Mouse (Mus musculus) myocyte (in vitro differentiated cells): ENCODE results near the gene Pptc7. TPM values are rescaled to one million over a fixed set of nuclear protein-coding genes. Genes with fewer than 3 reads are reported as not detected.
"Not testable (repeated sequence)": the region's sequence is repeated elsewhere in the genome, so short reads cannot be mapped to it uniquely, and the experiment has no call there.

Experiments
- H3K27me3 ChIP-seq: one replicate; pipeline ENCODE4 v1.6.1; 2011; ENCODE audit not compliant: control insufficient read depth, insufficient read depth, insufficient read length
- H3K36me3 ChIP-seq: one replicate; pipeline ENCODE4 v1.6.1; 2011; ENCODE audit not compliant: control insufficient read depth, insufficient read depth
- H3K4me2 ChIP-seq: one replicate; pipeline ENCODE4 v1.6.1; 2011; ENCODE audit warnings: low read depth, control low read depth
- H3K4me3 ChIP-seq: one replicate; pipeline ENCODE4 v1.5.1; 2011; ENCODE audit warnings: mild to moderate bottlenecking, control low read depth, moderate library complexity
- H3K79me2 ChIP-seq: one replicate; pipeline ENCODE4 v1.6.1; 2011; ENCODE audit not compliant: control insufficient read depth, insufficient read depth
- H3ac ChIP-seq: one replicate; pipeline ENCODE4 v1.6.1; 2011; ENCODE audit not compliant: control insufficient read depth, insufficient read length
- CEBPB ChIP-seq: IDR thresholded peaks from 2 replicates; pipeline ENCODE4 v1.6.1; 2011; ENCODE audit warnings: mild to moderate bottlenecking, moderate library complexity; ENCODE audit not compliant: poor library complexity, insufficient read depth, severe bottlenecking
- E2F4 ChIP-seq: IDR thresholded peaks from one replicate; pipeline ENCODE4 v1.6.1; 2011; ENCODE audit warnings: mild to moderate bottlenecking, control low read depth, moderate library complexity; ENCODE audit not compliant: insufficient read depth
- MAX ChIP-seq: IDR thresholded peaks from one replicate; pipeline ENCODE4 v1.6.1; 2011; ENCODE audit warnings: low read depth, mild to moderate bottlenecking, control low read depth
- MYOD1 ChIP-seq, 3 experiments: IDR thresholded peaks; one replicate each; pipeline ENCODE4 v1.6.1; 2011; ENCODE audit warnings: control low read depth in 2 of 3, low read depth in 2 of 3, mild to moderate bottlenecking in 2 of 3, moderate library complexity in 1 of 3; ENCODE audit not compliant: insufficient read length in 2 of 3, control insufficient read depth in 1 of 3
- MYOG ChIP-seq, 3 experiments: IDR thresholded peaks; one replicate each; pipeline ENCODE4 v1.6.1; 2011; ENCODE audit warnings: control low read depth in 2 of 3, low read depth in 2 of 3, mild to moderate bottlenecking in 2 of 3; ENCODE audit not compliant: insufficient read length in 2 of 3, control insufficient read depth in 1 of 3, insufficient read depth in 1 of 3
- POLR2A ChIP-seq: IDR thresholded peaks from one replicate; pipeline ENCODE4 v1.6.1; 2011; ENCODE audit warnings: low read depth, mild to moderate bottlenecking, control low read depth, moderate library complexity; ENCODE audit not compliant: insufficient read length
- POLR2AphosphoS2 ChIP-seq: IDR thresholded peaks from one replicate; pipeline ENCODE4 v1.6.1; 2011; ENCODE audit warnings: low read depth, control low read depth; ENCODE audit not compliant: insufficient read length
- REST ChIP-seq: IDR thresholded peaks from one replicate; pipeline ENCODE4 v1.6.1; 2011; ENCODE audit warnings: mild to moderate bottlenecking, control low read depth, moderate library complexity; ENCODE audit not compliant: insufficient read depth, insufficient read length
- SRF ChIP-seq: IDR thresholded peaks from one replicate; pipeline ENCODE4 v1.6.1; 2011; ENCODE audit warnings: low read depth; ENCODE audit not compliant: control insufficient read depth, insufficient read length
- TCF12 ChIP-seq: IDR thresholded peaks from one replicate; pipeline ENCODE4 v1.6.1; 2011; ENCODE audit warnings: mild to moderate bottlenecking, control low read depth; ENCODE audit not compliant: poor library complexity, insufficient read depth, severe bottlenecking
- TCF3 ChIP-seq: IDR thresholded peaks from one replicate; pipeline ENCODE4 v1.6.1; 2011; ENCODE audit warnings: low read depth, control low read depth; ENCODE audit not compliant: insufficient read length
- USF1 ChIP-seq: IDR thresholded peaks from one replicate; pipeline ENCODE4 v1.6.1; 2011; ENCODE audit warnings: low read depth, mild to moderate bottlenecking, control low read depth, moderate library complexity
- polyA plus RNA-seq: library from polyadenylated mRNA; unstranded; fragments of >200 nt; fragmentation: generic; extraction: Trizol; gene quantifications from one replicate; pipeline ENCODE4 v1.2.1, GENCODE M21; 2012; ENCODE audit warnings: missing spikeins

The Pptc7 gene
- polyA plus RNA-seq, 1 experiment = 6.2 TPM

DNA sequence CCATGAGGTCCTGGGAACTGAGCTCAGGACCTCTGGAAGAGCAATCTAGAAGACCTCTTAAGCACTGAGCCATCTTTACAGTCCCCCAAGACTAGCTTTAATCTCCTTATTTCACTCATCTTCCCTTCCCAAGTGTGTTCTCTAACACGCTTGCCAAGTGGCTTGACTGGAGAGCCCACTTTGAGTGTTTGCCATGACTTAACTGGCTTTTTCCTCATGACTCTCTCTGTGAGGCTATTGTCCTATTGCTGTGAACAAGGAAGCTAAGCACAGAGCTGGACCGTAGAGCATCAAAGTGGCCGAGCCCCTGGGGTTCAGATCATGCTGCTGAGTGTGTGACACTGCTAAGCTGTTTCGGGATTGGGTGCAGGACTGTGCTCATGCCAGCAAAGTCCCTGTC is 28.2 kb downstream of the Pptc7 start:
- Histone ChIP-seq H3K27me3 (no peaks in the 10 kb centered on the region), H3ac (no peak overlapping the region), H3K4me2 (no peak overlapping the region), H3K79me2 (no peaks in the 10 kb centered on the region), H3K4me3 (no peak overlapping the region), H3K36me3 (no peaks in the 10 kb centered on the region)
- TF ChIP-seq TCF3 (no peak), MYOD1 (IDR thresholded peaks at IDR 0.05; ENCODE audit: control insufficient read depth in 1 of 3, insufficient read length in 2 of 3, low read depth in 2 of 3) (no peak), POLR2A (no peak), POLR2AphosphoS2 (no peak), REST (no peak), MAX (no peak)

DNA sequence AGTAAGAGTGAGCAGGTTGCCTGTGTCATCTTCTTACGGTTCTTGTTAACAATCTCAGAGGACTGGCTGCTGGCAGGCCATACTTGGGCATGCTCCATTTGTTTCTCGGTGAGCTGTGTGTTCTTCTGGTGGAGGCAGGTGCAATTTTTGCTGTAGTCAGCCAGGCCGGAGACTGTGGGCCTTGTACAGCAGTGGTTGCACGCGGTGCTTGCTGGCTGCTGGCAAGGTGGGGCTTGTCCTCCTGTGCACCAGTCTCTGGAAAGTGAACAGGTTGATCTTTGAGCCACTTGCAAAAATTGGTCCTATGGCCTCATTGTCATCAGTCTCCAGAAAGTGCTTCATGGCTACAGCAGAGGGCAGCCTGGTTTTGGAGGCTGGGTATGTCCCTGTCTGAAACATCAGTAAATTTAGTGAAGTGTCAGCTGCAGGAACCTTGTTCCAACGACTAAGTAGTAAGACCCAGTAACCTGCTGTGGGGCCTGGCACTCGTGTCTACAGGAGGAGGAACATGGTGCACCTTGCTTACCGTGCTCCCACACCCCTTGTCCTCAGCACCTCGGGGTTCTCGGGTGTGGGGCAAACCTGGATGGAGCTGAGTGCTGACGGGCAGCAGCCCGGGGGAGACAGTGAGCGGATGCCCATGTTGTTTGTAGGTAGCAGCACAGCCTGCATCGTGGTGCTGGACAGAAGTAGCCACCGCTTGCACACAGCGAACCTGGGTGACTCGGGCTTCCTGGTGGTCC is 28.9 kb downstream of the Pptc7 start:
- H3K27me3 ChIP-seq = no peaks in the 10 kb centered on the region
- no peak overlapping the region for H3ac ChIP-seq
- H3K4me3 ChIP-seq = no peak overlapping the region
- no peaks in the 10 kb centered on the region for H3K79me2 ChIP-seq
- H3K4me2 ChIP-seq = no peak overlapping the region
- TF ChIP-seq MYOG (IDR thresholded peaks at IDR 0.05; ENCODE audit: control insufficient read depth in 1 of 3, insufficient read depth in 1 of 3, insufficient read length in 2 of 3, low read depth in 2 of 3) (no peak), POLR2AphosphoS2 (no peak), SRF (no peak), POLR2A (no peak), TCF3 (no peak), MAX (no peak), REST (no peak)
- no peaks in the 10 kb centered on the region for H3K36me3 ChIP-seq

DNA sequence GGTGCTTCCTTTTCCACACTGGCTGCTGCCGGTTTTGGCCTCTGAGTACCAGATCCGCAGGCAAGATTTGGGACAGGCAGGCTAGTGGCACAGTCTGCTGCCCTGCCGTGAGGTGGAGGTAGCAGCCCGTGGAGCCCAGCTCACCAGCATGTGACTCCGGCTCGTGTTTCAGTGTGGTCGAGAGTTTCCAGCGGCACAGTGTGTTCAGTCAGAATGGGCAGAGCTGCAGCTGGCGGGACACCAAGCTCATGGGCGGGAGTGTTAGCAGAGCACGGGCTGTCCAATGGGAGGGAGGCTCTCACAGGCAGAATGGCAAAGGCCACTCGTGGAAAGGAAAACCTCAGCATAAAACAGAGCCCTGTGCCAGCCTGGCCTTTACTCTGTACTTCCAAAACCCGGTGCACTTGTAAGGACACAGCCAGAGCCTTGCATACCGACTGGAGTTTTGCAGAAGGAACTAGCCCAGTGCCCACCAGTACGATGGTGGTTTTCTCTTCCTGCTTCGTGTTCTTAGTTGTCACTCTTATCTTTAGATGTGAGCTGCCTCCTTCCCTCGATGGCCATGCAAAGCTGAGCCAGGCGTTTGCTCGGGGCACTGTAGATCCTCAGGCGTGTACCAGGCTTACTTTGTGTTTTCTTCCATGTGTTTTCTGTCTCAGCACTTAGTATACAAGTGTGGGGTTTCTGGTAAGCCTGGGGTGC is 31.0 kb downstream of the Pptc7 start:
- no peaks in the 10 kb centered on the region for H3K79me2 ChIP-seq
- H3K27me3 ChIP-seq = no peaks in the 10 kb centered on the region
- TF ChIP-seq POLR2AphosphoS2 (no peak), POLR2A (no peak), MYOD1 (IDR thresholded peaks at IDR 0.05; ENCODE audit: control insufficient read depth in 1 of 3, insufficient read length in 2 of 3, low read depth in 2 of 3) (peak in 1 of 3 experiments; percentile 62), USF1 (peak; percentile 46), TCF12 (no peak), MAX (no peak), TCF3 (no peak), MYOG (IDR thresholded peaks at IDR 0.05; ENCODE audit: control insufficient read depth in 1 of 3, insufficient read depth in 1 of 3, insufficient read length in 2 of 3, low read depth in 2 of 3) (peak in 2 of 3 experiments; percentile 23 to 56), SRF (no peak), CEBPB (no peak), E2F4 (no peak), REST (no peak)
- no peak overlapping the region for H3ac ChIP-seq
- peak overlapping the region; percentile 43 for H3K4me2 ChIP-seq
- H3K36me3 ChIP-seq = no peaks in the 10 kb centered on the region
- H3K4me3 ChIP-seq = no peak overlapping the region

DNA sequence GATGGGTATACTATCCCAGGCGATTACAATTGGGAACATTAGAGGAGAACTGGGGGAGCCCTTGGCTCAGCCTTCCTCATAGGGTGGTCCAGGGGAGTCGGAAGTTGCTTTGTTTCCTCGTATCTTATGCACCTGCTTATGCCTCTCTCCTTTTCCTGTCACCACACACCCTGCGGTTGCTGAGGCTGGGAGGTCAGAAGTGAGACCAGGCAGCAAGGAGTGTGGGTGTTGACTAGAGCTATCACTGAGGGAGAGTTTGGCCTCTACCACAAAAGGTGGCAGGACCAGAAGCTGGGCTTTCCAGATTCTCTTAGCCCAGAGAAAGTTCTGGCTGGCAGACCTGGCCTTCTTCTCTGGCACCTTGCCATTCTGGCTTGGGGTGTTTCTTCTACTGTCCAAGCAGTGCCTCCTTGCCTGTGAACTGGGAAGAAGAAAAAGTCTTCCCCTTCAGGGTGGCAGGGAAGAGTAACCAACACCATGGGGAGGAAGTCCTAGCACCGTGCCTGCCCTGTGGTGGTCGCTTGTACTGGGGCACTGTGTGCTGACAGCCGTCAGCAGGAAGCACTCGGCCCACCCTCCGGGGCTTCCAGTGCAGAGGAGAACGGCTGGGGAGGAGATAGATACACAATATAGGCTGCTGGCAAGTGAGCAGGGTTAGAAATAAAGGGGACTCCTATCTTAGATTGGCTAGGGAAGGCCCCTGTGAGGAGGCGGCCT is 33.3 kb downstream of the Pptc7 start:
- H3K4me3 ChIP-seq = no peak overlapping the region
- no peak for TF ChIP-seq POLR2AphosphoS2
- TF ChIP-seq SRF = no peak
- no peak for TF ChIP-seq MYOD1 (IDR thresholded peaks at IDR 0.05; ENCODE audit: control insufficient read depth in 1 of 3, insufficient read length in 2 of 3, low read depth in 2 of 3)
- no peak for TF ChIP-seq TCF3
- no peak for TF ChIP-seq REST
- no peak for TF ChIP-seq USF1
- no peak for TF ChIP-seq MYOG (IDR thresholded peaks at IDR 0.05; ENCODE audit: control insufficient read depth in 1 of 3, insufficient read depth in 1 of 3, insufficient read length in 2 of 3, low read depth in 2 of 3)
- no peak for TF ChIP-seq E2F4
- no peak for TF ChIP-seq MAX
- TF ChIP-seq POLR2A = no peak
- TF ChIP-seq TCF12 = no peak
- TF ChIP-seq CEBPB = no peak
- no peak overlapping the region for H3ac ChIP-seq
- no peaks in the 10 kb centered on the region for H3K79me2 ChIP-seq
- no peak overlapping the region for H3K4me2 ChIP-seq
- H3K36me3 ChIP-seq = no peaks in the 10 kb centered on the region
- no peaks in the 10 kb centered on the region for H3K27me3 ChIP-seq

DNA sequence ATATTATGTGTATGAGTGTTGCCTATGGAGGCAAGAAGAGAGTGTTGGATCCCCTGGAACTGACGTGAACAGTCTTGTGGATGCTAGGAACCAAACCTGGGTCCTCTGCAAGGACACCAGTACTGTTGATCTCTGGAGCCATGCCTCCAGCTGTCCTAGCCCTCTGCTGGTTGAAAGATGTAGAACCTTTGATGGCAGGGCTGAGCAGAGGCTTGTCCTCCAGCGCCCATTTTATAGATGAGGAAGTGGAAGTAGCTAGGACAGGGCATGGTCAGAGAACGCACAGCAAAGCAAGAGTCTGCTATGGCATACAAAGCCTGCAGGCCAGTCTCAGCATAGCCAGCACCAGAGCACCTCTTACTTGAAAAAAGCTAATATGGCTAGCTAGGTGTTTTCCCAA is 33.9 kb downstream of the Pptc7 start:
- H3K36me3 ChIP-seq = no peaks in the 10 kb centered on the region

DNA sequence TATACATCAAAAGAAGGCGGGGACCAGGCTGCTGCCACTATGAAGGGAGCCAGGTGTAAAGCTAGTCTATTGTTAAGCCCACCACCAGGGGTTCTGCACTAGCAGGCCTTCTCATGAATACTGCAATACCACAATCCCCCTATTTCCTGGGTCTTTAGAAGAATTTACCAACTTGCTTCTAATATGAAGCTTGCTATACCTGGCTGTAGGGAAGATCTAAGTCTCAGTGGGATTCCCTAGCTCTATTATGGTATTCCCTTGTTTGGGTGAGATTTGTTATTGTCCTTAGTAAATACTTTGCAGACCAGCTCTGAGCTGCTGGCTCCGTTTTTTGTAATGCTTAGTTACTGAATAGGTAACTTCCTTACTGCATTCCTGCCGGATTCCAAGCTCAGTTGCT is 34.8 kb downstream of the Pptc7 start:
- H3K36me3 ChIP-seq, H3K27me3 ChIP-seq, H3ac ChIP-seq, H3K4me3 ChIP-seq, H3K79me2 ChIP-seq, H3K4me2 ChIP-seq: not testable (repeated sequence)

More for the DNA sequence above, 33.9 kb downstream of the Pptc7 start:
- Histone ChIP-seq H3K27me3 (no peaks in the 10 kb centered on the region), H3K4me3 (no peak overlapping the region), H3K4me2 (no peak overlapping the region), H3ac (no peak overlapping the region), H3K79me2 (no peaks in the 10 kb centered on the region)
- no peak for TF ChIP-seq USF1
- TF ChIP-seq REST = no peak
- no peak for TF ChIP-seq MAX
- TF ChIP-seq E2F4 = no peak
- TF ChIP-seq TCF3 = no peak
- no peak for TF ChIP-seq POLR2AphosphoS2
- TF ChIP-seq POLR2A = no peak
